Mouse (Mus musculus) ovary, postnatal 10 days (tissue): Measurements from ENCODE around the gene H1fnt.

Source experiments
- DNase-seq: peaks from one replicate; pipeline ENCODE4 v3.0.0; 2022; ENCODE audit warnings: low spot score

The H1fnt gene

DNA sequence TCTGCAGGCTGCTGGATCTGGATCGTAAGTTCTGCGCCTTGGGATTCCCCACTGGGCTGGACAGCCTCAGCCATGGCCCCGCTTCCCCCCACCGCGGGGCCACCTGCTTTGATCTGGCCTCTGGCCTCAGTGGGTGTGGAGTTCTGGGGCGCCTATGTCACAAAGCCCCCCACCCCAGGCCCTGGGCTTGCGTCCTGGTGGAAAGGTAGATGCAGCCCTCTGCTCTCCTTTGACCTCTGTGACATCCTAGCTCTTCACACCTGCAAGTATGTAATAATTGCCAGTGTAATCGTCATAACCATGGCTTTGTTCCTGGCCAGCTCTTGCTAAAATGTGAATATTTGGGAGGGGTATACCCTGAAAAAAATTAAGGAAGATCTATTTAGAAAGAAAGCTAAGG is at the start of gene H1fnt:
TSS of gene H1fnt (minus strand) at position 101 of the 400 bp plus-strand sequence.
- no peak for DNase-seq

DNA sequence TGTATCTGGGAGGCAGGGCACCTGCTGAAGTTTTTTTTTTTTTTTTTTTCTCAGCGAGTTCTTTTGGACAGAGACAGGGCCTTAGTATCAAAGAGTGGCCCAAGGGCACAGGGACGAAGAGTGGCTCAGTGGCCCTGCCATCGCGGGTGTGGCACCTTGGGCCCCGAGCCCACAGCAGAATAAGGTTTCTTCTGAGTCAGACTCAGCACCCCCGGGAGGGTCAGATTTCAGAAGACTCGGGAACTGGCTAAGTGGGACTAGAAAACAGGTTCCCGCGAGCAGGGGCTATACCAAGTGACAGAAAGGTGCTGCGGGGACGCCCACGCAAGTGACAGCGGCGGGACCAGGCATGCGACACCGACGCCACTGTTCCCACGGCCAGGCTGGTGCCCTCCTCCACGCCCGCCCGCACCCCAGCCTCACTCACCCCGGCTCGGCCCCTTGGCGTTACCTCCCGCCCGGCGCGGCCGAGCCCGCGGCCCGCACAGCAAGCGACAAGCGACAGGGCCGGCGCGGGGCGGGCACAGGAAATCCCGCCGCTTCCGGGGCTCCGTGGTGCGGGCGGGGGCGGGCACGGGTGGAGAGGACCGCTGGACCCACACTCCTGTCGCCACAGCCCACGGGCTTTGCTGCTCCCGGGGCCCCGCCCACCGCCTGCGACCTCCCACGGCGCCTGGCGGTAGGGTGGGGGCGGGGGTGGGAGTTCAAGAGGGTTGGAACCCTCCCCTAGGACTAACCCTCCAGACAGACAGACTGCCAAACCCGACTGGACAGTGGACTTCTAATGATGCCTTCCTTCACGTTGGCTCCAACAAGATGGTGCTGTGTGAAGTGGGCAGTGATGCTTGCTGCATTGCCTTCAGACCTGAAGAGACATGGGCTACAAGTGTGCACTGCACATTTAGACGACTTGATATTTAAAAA is 38.8 kb upstream of the H1fnt start, which contains the start of gene Zfp641:
TSS of gene Zfp641 (minus strand) at position 534 of the 924 bp plus-strand sequence.
- no peak for DNase-seq

DNA sequence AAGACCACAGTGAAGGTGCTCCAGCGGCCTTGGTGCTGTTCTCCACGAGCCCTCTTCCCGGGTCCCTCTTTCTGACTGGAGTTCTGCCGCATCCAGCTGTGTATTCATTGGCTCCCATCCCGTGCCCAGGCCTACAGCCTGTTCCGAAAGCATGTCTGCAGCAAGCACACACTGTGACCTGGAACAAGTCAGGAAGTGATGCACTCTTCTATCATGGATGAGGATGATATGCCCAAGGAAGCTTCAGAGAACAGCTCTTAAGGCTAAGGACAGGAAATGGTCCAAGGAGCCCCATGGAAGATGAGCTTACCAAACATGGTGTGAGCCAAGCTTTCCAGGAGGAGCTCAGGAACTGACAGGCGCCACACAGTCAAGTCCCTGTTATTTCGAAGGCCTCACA is 36.6 kb upstream of the H1fnt start:
- DNase-seq = no peak

DNA sequence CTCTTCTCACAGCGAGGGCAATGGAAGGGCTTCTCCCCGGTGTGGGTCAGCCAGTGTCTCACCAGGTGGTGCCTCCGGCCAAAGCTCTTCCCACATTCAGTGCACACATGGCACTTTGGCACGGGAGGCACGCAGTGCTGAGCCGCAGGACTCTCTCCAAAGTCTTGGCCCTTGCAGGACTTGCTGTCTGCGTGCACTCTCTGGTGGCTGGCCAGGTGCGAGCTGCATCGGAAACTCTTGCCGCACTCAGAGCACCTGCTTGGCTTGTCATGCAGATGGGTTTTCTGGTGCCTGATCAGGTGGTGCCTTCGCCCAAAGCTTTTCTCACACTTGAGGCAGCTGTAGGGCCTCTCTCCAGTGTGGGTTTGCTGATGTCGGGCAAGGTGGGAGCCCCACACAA is 31.5 kb upstream of the H1fnt start:
- DNase-seq = no peak

DNA sequence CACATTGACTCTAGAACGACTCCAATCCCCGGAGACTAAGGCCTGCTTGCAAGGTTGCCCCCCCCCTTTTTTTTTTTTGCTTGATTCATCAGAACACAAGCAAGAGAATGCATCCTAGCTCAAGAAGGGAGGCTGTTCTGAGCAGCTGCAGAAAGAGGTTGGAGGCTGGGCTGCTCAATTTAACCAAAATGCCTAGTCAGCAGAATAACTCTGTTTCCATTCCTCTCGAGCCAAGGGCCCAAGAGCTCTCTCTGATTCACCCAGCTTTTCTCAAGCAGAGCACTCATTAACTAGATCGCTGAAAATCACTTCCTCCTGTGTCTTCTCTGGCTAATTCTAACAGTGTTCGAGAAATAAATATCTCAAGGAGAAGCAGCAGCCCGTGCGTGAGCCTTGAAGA is 29.3 kb upstream of the H1fnt start:
- no peak for DNase-seq

DNA sequence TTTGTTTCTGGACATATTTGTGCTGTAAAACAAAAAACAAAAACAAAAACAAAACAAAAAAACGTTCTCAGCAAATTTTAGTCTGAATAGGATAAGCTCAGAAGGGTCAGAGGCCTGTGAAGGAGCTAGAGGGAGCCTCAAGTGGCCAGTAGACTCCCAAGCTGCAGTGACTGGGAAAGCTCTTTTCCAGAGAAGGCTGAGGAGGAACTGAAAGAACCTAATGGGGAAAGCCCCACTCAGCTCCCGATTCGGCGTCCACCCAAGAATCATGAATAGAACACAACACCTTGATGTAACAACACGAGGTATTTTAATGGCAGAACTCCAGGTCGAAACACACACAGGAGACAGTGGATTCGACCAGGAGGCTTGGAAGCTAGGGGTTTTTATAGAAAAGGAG is 683 bp upstream of the H1fnt start:
- no peak for DNase-seq

- DNase-seq = no peak
Observed at GRCm38 (mm10) chr15:98256271-98256670, 822 bp downstream of the H1fnt start.

GRCm38 (mm10) chr15:98235442-98235841 is 21.7 kb downstream of the H1fnt start:
- no peak for DNase-seq

GRCm38 (mm10) chr15:98234350-98234749 is 22.7 kb downstream of the H1fnt start, which contains the start of gene Olfr286:
TSS of gene Olfr286 (minus strand) at chr15:98234450.
- DNase-seq = no peak

GRCm38 (mm10) chr15:98226096-98226495 is 31.0 kb downstream of the H1fnt start:
- no peak for DNase-seq

DNA sequence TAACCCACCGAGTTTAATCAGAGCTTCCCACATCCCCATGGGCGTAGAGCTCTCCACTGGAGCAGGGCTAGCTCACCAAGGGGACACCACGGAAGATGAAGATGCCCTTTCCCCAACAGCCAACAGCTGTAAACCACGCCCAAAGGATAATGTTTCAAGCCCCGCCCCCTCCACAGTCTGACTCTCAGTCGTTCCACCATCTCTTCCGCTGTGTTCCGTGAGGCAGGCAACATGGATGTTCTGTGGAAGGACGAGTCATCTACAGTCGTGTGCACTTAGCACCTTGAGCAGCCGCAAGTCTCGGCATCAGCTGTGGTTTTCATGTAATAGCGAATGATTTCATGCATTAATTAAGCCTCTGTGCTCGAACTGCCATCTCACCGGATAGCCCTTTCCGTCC is 31.5 kb downstream of the H1fnt start:
- DNase-seq = no peak

- DNase-seq = no peak
Observed at GRCm38 (mm10) chr15:98222377-98222776, 34.7 kb downstream of the H1fnt start.

DNA sequence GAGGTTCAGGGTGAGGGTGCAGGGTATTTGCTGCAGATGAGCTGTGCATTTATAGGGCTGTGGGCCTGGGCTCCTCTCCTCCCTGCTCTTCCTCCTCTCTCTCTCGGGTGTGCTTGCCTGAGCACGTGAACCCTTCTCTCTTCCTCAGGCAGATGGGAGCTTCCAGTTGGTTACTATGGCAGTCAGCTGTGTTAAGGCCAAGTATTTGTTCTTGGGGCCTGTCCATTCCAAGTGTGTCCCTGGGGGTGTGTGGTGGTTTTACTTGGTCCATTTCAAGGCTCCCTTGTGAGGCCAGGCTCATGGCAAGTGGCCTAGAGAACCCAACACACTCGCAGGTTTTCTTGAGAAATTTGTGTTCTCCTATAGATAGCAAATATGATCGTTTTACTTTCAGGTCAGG is 36.2 kb downstream of the H1fnt start, which contains the start of the genes Gm44579 and Olfr287:
TSS of gene Gm44579 (minus strand) at position 101 of the 400 bp plus-strand sequence.
TSS of gene Olfr287 (minus strand) at position 180 of the 400 bp plus-strand sequence.
- DNase-seq = no peak

- no peak for DNase-seq
Observed at GRCm38 (mm10) chr15:98214130-98214529, 43.0 kb downstream of the H1fnt start.

DNA sequence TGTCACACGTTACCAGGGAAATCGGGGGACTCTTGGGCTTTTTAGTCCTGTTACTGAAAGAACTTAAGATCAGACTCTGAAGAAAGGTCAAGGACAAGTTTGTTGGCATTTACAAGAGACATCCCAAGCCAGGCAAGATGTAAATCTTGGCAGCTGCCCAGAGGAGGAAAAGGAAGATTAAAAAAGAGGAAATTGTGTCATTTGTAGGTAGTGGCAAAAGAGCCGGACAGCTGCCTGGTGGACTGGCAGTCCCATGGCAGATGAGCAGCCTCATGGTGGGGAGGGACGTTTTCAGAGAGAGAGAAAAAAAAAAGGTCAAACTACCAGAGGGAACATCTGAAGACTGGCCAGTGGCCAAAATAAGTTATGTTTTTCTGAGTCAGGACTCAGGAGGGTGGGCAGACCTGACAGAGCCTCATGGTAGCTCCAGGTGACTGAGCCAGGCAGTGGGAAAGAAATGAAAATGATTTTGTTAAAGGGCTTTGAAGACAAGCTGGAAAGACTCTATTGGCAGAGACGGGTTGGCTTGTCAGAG is 43.7 kb downstream of the H1fnt start:
- DNase-seq = no peak

DNA sequence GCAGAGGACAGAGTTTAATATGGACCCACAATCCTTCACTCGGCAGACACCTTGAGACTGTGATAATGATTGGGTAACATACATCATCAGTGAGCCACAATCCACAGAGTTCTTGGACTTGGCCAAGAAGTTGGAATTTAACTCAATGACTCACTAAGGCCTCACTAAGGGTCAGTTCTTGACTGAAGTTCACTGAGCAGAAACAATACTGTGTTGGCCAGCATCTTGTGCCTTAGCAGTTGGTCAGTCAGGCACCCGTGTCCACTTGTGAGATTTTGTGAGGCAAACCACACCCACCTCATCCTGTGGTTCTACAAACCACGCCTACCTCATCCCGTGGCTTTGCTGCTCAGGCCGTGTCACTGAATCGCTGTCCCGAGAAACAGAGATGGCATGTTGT is 47.4 kb downstream of the H1fnt start:
- DNase-seq = no peak
